Mouse (Mus musculus): Measurements from ENCODE around the gene Znrf4. TPM values are rescaled to one million over a fixed set of nuclear protein-coding genes. Genes with fewer than 3 reads are reported as not detected.
A peak's percentile ranks its signal among the peaks of the same experiment; 100 is the strongest.

Znrf4 gene
- not detected for total RNA-seq (2021)
- long read RNA-seq, experiment 1, result 0 reads
- long read RNA-seq, experiment 2, result 0 reads

DNA sequence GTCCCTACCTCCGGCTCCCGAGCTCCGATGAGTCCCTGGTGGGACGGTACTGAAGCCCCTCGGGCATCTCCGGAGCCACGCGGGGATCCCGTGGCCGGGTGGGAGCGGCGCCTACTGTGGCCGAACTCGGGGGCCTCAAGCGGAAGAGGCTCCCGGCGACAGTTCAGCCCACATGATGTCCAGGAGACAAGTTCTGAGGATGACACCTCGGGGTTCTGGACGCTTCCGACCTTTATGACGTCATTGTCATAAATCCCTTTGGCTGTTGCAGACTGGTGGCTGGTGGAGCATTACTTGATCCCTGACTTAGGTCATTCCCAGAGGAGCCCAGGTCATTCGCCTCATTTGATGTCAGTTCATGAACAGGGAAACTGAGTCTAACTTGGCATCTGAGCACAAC lies at the start of gene Znrf4:
Gene Znrf4, minus strand, starts transcription at position 122 of the 400 bp plus-strand sequence.
- DNase-seq (ENCODE audit: low spot score in 2 of 2), result no peak

DNA sequence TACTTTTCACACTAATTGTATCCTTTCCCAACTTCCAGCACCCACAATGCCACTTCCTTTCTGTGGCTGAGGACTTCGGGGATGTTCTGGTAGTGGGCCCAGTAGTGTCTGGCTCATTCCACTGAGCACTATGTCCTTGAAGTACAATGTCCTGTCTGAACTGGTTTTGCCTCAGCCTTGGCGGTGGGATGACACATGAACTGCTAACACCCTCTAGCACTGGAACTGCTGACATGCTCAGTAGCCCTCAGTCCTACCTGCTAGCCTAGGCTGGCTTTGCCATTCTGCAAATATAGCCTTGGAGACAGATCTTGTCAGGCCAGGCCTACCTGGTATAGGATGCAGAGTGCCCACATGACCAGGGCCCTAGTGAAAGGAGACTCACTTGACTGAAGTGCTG lies 49.6 kb upstream of the Znrf4 start:
- no peak for DNase-seq (ENCODE audit: low spot score in 2 of 2)

DNA sequence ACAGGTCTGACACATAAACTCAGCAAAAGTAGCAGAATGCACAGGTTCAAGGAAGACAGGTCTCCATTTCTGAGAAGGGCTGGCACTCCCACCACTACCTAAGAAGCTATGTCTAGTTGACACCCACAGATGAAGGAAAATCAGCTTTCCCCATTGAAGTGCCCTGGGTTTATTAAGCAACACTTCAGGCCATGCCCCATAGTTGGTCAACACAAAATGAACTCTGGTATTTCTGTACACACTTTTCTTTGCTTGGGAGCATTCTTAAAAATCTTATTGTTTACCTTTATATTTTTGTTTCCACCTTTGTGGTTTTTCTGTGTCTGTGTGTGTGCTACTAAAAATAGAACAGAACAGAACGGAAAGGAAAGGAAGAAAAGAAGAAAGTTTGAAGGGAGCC lies 47.9 kb upstream of the Znrf4 start:
- no peak for DNase-seq (ENCODE audit: low spot score in 2 of 2)

DNA sequence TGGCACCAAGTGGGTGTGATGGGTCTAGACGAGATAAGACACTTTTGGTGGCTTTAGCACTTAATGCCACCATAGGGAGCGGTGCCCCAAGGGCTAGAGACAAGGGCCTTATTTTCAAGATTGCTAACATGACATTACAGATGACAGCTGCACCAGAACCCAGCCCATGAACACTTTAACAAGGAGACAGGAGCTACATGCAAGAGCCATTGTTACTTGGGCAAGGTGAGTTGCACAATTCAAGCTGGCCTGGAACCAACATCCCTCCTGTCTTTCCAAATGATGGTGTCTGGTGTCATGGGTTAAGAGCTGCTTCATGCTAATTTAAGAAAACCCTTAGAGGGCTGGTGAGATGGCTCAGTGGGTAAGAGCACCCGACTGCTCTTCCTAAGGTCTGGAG lies 47.2 kb upstream of the Znrf4 start:
- DNase-seq (ENCODE audit: low spot score in 2 of 2), result no peak

DNA sequence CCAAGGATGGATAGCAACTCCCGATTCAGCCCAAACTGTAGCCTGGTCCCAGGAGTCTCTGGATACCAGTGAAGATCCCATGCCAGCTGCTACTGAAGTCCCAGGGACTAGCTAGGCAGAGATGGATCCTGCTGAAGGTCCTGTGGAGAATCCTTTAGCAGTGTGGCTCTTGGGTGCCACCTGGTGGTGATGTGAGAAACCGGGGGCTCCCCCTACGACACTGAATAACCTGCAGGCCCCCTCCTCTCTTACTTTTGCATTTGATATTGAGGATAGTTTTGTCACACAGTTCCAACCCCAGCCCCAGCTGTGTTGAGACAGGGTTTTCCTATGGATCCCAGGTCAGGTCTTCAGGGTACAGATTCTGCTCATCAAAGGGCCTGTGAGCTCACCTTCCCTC lies 46.2 kb upstream of the Znrf4 start:
- DNase-seq (ENCODE audit: low spot score in 2 of 2), result peak; percentile 70 to 75

DNA sequence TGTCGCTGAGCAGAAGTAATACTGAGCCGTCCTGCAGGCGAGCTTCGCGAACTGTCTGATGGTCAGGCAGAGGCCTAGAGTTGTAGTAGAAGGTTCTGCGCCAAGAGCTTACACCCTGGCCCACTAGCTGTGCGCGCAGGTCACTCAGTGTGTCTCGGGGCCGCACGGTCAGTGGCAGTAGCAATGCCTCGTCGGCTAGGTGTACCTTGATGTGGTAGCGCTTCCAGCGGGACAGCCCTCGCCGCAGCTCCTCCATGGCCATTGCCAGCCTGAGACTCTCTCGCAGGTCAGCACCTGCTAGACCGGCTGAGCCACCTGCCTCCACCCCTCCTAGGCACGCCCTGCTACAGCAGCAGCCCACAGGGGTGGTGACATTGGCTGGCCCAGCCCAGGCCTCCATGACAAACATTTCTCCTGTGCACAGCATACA lies 41.9 kb upstream of the Znrf4 start, which contains the start of gene Gm20219:
Gene Gm20219, minus strand, starts transcription at position 266 of the 430 bp plus-strand sequence.
- DNase-seq (ENCODE audit: low spot score in 2 of 2), result no peak

DNA sequence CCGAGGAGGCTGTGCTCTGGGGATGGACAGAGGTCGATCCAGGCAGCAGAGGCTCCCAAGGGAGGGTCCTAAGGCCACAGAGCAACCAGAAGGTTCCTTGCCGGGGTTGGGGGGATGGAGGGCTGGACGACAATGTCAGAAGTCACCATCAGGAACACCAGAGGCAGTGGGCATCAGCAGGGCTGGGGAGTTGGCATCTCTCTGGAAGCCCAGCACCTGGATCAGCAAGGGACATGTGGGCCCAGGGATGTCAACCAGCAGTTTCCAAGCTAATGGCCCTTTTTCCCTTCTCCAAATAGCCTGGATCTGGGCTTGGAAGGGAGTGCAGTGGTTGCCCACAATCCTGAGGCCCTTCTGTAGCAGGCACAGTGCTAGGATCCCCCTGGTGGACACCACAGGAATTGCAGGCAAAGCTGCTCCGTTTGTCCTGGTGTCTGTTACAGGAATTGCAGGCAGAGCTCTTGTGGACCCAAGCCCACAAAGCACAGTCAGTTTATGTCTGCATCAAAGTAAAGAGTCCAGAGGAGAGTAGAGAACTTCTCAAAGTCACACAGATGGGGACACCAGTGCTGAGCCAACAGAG lies 40.6 kb upstream of the Znrf4 start:
- peak; percentile 77 to 79 for DNase-seq (ENCODE audit: low spot score in 2 of 2)

DNA sequence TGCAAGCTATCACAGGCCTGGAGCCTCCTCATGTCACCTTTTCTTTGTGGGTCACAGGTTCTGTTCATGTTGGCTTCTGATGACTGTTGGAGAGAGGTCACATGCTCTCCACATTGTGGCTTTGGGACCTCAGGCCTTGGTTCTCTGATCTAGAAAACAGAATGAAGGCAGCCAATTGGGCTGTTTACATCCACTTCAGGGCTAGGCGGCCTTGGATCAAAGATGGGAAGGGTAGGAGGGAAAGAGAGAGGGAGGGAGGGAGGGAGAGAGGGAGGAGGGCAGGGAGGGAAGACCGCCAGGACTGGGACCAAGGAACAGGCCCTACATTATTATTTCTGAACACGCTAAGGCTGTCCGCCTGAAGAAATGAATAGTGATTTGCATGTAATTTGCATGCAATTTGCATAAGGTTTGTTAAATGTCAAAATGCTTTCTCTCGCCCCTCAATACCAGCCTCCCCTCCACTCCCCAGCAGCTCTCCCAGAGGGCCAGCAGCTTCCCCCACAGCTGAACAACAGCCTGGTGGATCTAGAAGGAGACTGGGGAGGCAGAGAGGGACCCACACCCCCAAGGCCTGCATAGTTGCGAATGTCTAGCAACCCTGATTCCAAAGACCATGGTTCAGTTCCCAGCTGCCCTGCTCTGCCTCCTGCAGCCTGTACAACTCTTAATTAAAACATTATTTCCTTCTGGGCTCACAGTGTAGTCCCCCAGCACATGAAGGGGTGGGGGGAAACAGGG lies 39.8 kb upstream of the Znrf4 start:
- DNase-seq (ENCODE audit: low spot score in 2 of 2), result no peak

DNA sequence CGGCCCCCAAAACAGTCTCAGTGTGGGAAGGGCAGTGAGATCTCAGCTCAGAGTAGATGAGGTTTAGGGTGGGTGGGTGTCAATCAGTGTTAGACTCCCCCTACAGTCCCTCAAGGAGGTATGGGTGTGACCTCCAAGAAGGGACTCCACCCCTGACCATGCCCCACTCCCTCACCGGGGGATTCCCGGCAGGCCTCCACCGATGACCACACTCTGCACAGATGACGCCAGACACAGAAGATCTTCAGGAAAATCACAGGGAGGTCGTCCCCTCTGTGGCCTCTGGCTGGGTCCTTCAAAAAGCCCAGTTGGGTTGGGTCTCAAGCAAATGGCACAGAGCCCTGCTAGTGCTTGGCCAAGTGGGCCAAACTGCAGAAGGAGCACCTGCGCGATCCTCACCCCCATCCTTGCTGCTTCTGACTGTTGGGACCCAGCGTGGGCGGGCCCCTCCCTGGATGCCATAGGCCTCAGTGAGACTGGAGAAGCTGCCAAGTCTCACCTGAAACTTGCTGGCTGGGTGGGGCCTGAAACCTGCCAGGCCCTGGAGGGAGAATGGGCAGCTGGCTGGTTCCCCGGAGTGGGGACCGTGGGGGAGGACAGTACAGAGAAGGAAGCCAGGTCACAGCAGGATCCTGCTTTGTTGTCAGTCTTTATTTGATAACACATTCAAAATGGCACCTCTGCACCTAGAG lies 38.7 kb upstream of the Znrf4 start:
- DNase-seq (ENCODE audit: low spot score in 2 of 2), result no peak

DNA sequence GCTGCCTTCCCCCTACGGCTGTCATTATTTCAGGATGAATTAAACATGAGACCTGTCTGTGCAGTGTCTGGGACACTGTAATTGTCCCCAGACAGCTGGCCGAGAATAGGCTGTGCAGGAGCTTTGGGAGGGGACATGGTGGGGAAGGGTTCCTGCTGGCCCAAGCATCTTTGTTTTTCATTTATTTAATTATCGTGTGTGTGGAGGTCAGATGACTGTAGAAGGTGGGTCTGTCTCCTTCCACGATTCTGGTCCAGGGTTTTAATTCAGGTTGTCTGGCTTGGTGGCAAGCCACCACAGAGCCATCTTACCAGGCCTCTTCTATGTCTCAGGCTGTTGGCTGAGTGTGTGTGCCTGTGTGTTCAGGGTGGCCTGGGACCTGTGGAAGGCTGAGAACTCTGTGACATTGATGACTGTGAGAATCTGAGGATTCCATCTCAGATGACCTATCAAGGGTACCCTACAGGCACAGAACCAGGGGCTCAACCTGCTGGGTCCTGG lies 36.4 kb upstream of the Znrf4 start:
- no peak for DNase-seq (ENCODE audit: low spot score in 2 of 2)

DNA sequence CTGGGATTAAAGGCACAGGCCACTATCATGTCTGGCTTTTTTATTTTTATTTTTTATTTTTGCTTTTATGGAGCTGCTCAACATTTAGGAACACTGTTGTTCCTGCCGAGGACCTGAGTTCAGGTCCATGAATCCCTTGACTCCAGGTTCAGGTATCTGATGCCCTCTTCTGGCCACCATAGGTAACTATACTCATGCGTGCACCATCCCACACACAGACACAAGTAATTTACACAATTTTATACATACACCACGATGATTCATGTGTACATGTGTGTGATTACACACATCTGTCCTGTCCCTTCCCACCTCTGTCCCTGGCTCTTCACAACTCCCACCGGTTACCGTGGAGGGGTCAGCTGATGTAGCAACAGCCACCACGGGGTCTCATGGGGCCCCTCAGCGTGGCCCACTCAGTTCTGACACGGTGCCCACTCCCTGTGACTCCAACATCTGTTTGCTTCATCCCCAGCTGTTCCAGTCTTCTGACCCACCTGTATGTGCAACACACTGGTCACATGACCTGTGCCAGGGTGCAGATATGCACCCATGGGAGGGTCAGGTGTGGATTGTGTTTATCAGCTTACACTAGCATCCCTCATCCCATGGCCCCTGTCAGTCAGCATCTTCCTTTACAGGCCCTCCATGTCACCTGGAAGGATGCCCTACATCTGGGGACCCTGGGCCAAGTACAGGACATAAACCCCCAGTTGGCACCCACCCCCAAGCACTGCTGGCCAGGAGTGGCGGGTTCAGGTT lies 35.8 kb upstream of the Znrf4 start:
- DNase-seq (ENCODE audit: low spot score in 2 of 2), result peak in 1 of 2 experiments; percentile 1

DNA sequence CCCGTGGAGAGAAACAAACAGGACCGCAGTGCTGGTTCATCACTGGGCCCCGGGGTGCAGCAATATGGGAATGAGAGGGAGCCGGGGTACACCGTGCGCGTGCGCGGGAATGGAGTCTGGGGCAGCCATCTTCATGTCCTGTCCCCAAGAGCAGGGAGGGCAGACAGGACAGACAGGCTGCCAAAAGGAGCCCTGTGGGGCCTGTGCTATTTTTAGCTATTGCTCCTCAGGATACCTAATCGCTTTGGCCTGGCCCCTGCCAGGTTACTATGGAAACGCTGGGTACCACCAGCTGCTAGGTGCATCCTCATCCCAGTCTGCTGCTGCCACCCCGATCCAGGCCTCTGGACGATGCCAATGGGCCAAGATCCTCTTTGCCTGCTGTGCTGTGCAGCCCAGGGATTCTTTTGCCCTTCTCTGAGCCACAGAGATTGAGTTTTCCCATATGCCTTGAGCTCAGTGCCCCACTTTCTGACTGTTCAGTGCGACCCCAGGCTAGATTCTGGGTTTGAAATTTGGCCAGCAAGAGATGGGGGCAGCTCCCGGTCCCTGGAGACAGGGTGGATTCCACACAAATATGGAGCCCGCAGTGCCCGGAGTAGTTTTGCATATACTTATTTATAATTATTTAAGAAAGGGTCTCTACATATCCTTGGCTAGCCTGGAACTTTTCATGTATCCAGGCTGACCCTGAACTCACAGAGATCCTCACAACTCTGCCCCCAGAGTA lies 35.0 kb upstream of the Znrf4 start:
- no peak for DNase-seq (ENCODE audit: low spot score in 2 of 2)

DNA sequence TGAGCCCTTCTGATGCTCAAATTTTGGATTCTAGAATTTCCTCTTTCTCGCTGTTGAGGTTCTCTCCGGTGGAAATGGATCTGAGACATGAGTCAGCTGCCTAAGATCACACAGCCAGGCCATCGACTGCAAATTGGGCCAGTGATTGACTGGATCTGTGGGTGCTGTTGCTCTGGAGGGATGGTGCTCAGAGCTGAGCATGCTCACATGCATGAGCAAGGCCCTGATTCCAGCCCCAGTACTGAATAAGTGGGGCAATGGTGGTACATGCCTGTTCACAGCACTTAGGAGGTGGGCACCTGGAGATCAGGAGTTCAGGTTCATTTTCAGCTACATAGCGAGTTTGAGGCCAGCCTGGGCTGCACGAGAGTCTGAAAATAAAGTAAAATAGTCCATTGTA lies 34.3 kb upstream of the Znrf4 start:
- no peak for DNase-seq (ENCODE audit: low spot score in 2 of 2)

DNA sequence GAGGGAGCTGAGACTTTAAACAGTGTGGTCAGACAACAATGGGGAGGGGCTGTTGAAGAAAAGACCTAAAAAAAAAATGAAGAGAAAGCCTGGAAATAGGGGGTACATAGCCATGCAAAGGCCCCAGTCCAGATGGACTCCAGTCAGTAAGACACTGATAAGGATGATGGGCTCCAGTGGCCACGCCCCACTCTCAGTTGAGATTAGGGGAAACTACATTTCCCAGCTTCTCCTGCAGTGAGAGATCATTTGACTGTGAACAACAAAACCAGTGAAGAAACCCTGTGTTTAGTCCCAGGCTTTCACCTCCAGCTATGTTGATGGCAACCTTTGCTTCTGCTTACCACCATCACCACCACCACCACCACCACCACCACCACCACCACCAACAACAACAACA lies 33.7 kb upstream of the Znrf4 start:
- DNase-seq (ENCODE audit: low spot score in 2 of 2), result no peak

DNA sequence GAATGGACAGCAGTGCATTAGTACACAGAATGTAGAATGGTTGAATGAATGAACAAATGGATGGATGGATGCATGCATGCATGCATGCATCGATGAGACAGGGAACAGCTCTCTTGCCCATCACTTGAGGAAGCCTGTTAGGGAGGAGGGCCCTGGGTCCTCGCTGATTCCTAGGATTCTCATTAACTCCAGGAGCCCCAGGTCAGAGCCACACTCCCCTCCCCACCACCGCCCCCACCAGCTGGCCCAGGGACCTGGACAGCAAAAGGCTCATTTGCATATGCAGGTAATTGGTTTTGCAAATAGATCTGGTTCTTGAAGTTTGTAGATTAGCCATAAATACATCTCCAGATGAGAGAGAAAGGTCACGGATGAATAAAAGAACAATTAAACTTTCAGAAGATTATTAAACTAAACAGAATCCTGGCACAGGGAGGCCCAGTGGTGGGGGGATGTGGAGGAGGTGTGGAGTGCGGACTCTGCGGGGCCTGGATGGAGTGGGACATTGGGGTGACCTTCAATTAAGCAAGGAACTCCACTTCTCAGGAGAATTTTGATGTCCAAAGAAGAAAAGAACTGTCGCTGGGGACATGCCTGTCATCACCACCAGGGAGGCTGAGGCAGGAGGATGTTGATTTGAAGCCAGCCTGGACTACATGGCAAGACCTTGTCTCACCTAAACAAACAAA lies 32.6 kb upstream of the Znrf4 start:
- no peak for DNase-seq (ENCODE audit: low spot score in 2 of 2)

DNA sequence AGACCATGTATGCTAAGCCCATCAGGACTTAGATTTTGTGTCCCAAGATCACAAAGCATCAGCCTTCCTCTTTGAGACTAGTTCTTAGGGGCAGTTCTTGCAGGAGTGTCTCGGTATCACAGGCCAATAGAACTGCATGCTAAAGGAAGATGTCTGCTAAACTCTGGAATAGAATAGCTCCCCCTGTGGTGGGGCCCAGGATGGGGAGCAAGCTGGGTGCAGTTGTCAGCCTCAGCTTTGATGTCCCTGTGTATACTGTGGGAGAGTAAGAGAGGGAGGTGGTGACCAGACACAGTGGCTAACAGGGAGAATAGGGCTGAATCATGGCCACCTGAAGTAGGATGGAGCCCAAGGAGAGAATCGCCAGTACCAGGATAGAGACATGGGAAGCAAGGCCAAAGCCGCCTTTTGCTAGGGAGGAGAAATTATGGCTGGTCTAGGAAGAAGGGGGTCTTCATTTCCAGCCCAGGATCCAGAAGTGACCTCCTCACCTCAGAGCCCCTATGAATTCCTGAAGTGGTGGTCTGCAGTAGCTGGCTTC lies 31.5 kb upstream of the Znrf4 start:
- DNase-seq (ENCODE audit: low spot score in 2 of 2), result no peak

DNA sequence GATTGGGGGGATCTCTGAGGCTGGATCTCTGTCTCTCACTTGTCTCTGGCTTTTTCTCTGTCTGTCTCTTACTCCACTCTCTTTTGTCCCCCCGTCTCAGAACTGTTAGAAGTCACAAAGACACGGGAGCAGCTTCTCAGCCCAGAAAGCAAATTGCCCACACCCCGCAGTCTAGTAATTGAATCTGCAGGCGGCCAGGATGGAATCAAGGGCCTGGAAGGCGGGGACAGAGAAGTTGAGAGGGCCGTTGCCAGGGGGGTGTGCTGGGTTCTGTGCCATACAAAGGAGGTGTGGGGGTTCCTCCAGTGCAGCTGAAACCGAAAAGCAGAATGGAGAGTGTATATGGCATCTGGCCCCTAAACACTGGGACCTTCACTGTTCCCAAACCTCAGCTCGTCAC lies 30.5 kb upstream of the Znrf4 start:
- DNase-seq (ENCODE audit: low spot score in 2 of 2), result no peak

DNA sequence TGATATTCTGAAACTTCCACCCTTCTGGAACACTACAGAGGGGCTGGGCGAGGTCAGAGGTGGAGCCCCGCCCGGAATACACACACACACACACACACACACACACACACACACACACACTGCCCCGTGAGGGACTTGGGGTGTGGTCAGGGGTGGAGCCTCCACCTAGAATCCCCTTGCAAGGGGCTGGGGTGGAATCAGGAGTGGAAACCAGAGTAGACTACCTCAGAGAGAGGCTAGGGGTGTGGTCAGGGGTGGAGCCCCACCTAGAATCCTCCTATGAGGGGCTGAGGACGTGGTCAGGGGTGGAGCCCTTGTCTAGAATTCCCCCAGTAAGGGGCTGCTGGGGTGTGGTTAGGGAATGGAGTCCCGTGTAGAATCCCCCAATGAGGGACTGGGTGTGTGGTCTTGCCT lies 28.3 kb upstream of the Znrf4 start:
- no peak for DNase-seq (ENCODE audit: low spot score in 2 of 2)

DNA sequence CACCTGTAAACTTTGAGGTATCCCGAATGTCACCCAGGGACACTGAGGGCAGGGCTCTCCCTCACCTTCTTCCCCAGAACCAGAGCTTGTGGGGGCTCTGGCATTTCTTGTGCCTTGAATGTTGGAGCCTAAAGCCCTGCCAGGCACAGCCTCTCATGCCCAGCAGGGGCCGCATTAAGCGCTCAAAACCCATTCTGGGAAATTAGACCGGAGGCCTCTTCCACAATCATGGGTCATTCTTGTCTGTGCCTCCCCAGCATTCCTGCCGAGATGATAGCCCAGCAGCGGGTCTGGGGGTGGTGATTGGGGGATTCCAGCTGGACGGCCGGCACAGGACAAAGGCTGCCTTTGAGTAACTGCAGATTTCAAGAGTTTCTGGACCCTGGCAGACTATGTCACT lies 25.7 kb upstream of the Znrf4 start:
- DNase-seq (ENCODE audit: low spot score in 2 of 2), result no peak

DNA sequence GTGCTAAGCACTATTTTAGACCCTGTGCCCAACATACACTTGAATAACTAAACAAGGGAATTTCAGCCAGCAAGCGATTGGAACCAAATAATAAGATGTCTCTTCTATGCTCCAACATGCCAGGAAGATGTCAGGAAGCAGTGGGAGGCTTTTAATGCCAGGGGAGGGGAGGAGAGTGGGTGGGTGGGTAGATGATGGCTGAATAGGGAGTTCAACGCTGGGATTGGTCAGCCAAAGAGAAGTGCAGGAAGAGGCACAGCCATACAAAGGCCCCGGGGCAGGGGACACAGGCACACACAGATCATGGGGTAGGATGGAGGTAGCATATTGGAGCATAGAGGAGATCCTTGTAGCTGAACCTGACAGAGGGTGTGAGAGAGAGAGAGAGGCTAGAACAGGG lies 24.6 kb upstream of the Znrf4 start:
- no peak for DNase-seq (ENCODE audit: low spot score in 2 of 2)

Data from left cerebral cortex, adult 18-20 months (tissue).